Mouse (Mus musculus) kidney, embryonic 14.5 days (tissue): ENCODE measurements around the gene Spata13. TPM values are rescaled to one million over a fixed set of nuclear protein-coding genes. Genes with fewer than 3 reads are reported as not detected.

Source experiments
- ATAC-seq: fragments of 200-750 bp; cut with Nextera tagmentation; 2 replicates; pipeline ENCODE4 v1.8.0; 2017; ENCODE audit warnings: moderate number of reproducible peaks, mild to moderate bottlenecking, moderate TSS enrichment, moderate library complexity; ENCODE audit not compliant: low FRiP score, low TSS enrichment
- H3K27ac ChIP-seq: fragments of 300-500 bp; sonication (generic); 2 replicates; pipeline ENCODE4 v1.5.1; 2014; ENCODE audit warnings: low read depth, mild to moderate bottlenecking, low read length, moderate library complexity, mixed read lengths
- H3K27me3 ChIP-seq: fragments of 300-500 bp; sonication (generic); 2 replicates; pipeline ENCODE4 v1.6.1; 2014; ENCODE audit warnings: mild to moderate bottlenecking, low read length; ENCODE audit not compliant: control insufficient read depth, insufficient read depth
- H3K36me3 ChIP-seq: fragments of 300-500 bp; sonication (generic); 2 replicates; pipeline ENCODE4 v1.6.1; 2014; ENCODE audit warnings: low read length, mixed read lengths; ENCODE audit not compliant: control insufficient read depth, insufficient read depth
- H3K4me1 ChIP-seq: fragments of 300-500 bp; sonication (generic); 2 replicates; pipeline ENCODE4 v1.6.1; 2014; ENCODE audit warnings: low read length, mixed read lengths; ENCODE audit not compliant: control insufficient read depth, insufficient read depth
- H3K4me2 ChIP-seq: fragments of 300-500 bp; sonication (generic); replicated peaks from 2 replicates; pipeline ENCODE4 v1.6.1; 2014; ENCODE audit warnings: low read depth, mild to moderate bottlenecking, low read length
- H3K4me3 ChIP-seq: fragments of 300-500 bp; sonication (generic); 2 replicates; pipeline ENCODE4 v1.5.1; 2014; ENCODE audit warnings: mild to moderate bottlenecking, low read length
- H3K9ac ChIP-seq: fragments of 300-500 bp; sonication (generic); 2 replicates; pipeline ENCODE4 v1.6.1; 2014; ENCODE audit warnings: low read depth, mild to moderate bottlenecking, low read length, moderate library complexity
- H3K9me3 ChIP-seq: fragments of 300-500 bp; sonication (generic); 2 replicates; pipeline ENCODE4 v1.6.1; 2016; ENCODE audit warnings: low read length; ENCODE audit not compliant: control insufficient read depth
- WGBS: fragments of 180-500 bp; shearing (Covaris S2); extraction: QIAGEN DNeasy Blood & Tissue Kit; methylation state at CpG from one replicate; pipeline ENCODE4 v1.1.7; 2014; 5-methylcytosine and 5-hydroxymethylcytosine counted together
- polyA plus RNA-seq: library from polyadenylated mRNA; unstranded; fragments of >200 nt; fragmentation: Nextera tagmentation; extraction: Ambion mirVana; gene quantifications from 2 replicates; pipeline ENCODE4 v1.2.1, GENCODE M21; 2014

The Spata13 gene
- polyA plus RNA-seq, 1 experiment from 2014 or later = 65.7 TPM

- ATAC-seq = no peak
- WGBS = 81% methylated on average over 4 of the region's 4 CpGs
- H3K9ac ChIP-seq = no peak overlapping the region
- no peak overlapping the region for H3K27ac ChIP-seq
- no peaks in the 10 kb centered on the region for H3K9me3 ChIP-seq
- no peak overlapping the region for H3K4me2 ChIP-seq
- no peaks in the 10 kb centered on the region for H3K27me3 ChIP-seq
- no peak overlapping the region for H3K4me3 ChIP-seq
- H3K4me1 ChIP-seq = no peaks in the 10 kb centered on the region
- H3K36me3 ChIP-seq = peaks cover 29% of the 10 kb centered on the region; the same call in 1 of the 2 replicates
These were observed 163.0 kb downstream of the Spata13 start for GRCm38 (mm10) chr14:60796600-60797322.

- 91% methylated on average over 5 of the region's 5 CpGs for WGBS
- H3K4me2 ChIP-seq = no peak overlapping the region
- no peak overlapping the region for H3K4me3 ChIP-seq
- peaks cover 32% of the 10 kb centered on the region for H3K36me3 ChIP-seq
- no peak overlapping the region for H3K27ac ChIP-seq
- H3K9me3 ChIP-seq = no peaks in the 10 kb centered on the region
- H3K9ac ChIP-seq = no peak overlapping the region
- no peak for ATAC-seq
- H3K27me3 ChIP-seq = no peaks in the 10 kb centered on the region
- H3K4me1 ChIP-seq = no peaks in the 10 kb centered on the region
These were observed 163.8 kb downstream of the Spata13 start for GRCm38 (mm10) chr14:60797596-60797995.

- H3K36me3 ChIP-seq = peaks cover 36% of the 10 kb centered on the region
- no peak for ATAC-seq
These were observed 164.9 kb downstream of the Spata13 start for GRCm38 (mm10) chr14:60798721-60799120.

GRCm38 (mm10) chr14:60799762-60800728, 166.2 kb downstream of the Spata13 start:
- Histone ChIP-seq H3K27me3 (no peaks in the 10 kb centered on the region), H3K27ac (no peak overlapping the region), H3K9ac (no peak overlapping the region), H3K4me1 (no peaks in the 10 kb centered on the region), H3K4me3 (no peak overlapping the region), H3K9me3 (no peaks in the 10 kb centered on the region), H3K36me3 (peaks cover 38% of the 10 kb centered on the region), H3K4me2 (no peak overlapping the region)
- no peak for ATAC-seq
- 52% methylated on average over 9 of the region's 9 CpGs for WGBS

More at GRCm38 (mm10) chr14:60798721-60799120, 164.9 kb downstream of the Spata13 start:
- WGBS = 93% methylated on average over 4 of the region's 4 CpGs
- Histone ChIP-seq H3K4me2 (no peak overlapping the region), H3K27ac (no peak overlapping the region), H3K27me3 (no peaks in the 10 kb centered on the region), H3K9ac (no peak overlapping the region), H3K4me3 (no peak overlapping the region), H3K9me3 (no peaks in the 10 kb centered on the region), H3K4me1 (no peaks in the 10 kb centered on the region)

- no peak overlapping the region for H3K9ac ChIP-seq
- ATAC-seq = no peak
- WGBS = 96% methylated on average over 13 of the region's 13 CpGs
These were observed 168.2 kb downstream of the Spata13 start for GRCm38 (mm10) chr14:60802026-60802425.

GRCm38 (mm10) chr14:60804978-60805377, 171.2 kb downstream of the Spata13 start:
- Histone ChIP-seq H3K9me3 (no peaks in the 10 kb centered on the region), H3K4me3 (no peak overlapping the region), H3K9ac (no peak overlapping the region), H3K27me3 (no peaks in the 10 kb centered on the region), H3K4me1 (no peaks in the 10 kb centered on the region), H3K36me3 (peaks cover 15% of the 10 kb centered on the region), H3K27ac (no peak overlapping the region), H3K4me2 (no peak overlapping the region)
- no peak for ATAC-seq
- 96% methylated on average over 9 of the region's 9 CpGs for WGBS

More at GRCm38 (mm10) chr14:60802026-60802425, 168.2 kb downstream of the Spata13 start:
- Histone ChIP-seq H3K36me3 (peaks cover 29% of the 10 kb centered on the region), H3K27me3 (no peaks in the 10 kb centered on the region), H3K4me2 (no peak overlapping the region), H3K4me3 (no peak overlapping the region), H3K27ac (no peak overlapping the region), H3K4me1 (no peaks in the 10 kb centered on the region), H3K9me3 (no peaks in the 10 kb centered on the region)

GRCm38 (mm10) chr14:60805871-60806270, 172.1 kb downstream of the Spata13 start:
- Histone ChIP-seq H3K4me3 (no peak overlapping the region), H3K27ac (no peak overlapping the region), H3K9me3 (no peaks in the 10 kb centered on the region), H3K4me1 (no peaks in the 10 kb centered on the region), H3K4me2 (no peak overlapping the region), H3K9ac (no peak overlapping the region), H3K36me3 (peaks cover 13% of the 10 kb centered on the region), H3K27me3 (no peaks in the 10 kb centered on the region)
- WGBS = 87% methylated on average over 1 of the region's 1 CpGs
- ATAC-seq = no peak

GRCm38 (mm10) chr14:60806891-60807344, 173.1 kb downstream of the Spata13 start:
- H3K4me3 ChIP-seq = no peak overlapping the region
- no peaks in the 10 kb centered on the region for H3K27me3 ChIP-seq
- ATAC-seq = no peak
- H3K27ac ChIP-seq = no peak overlapping the region
- H3K9ac ChIP-seq = no peak overlapping the region
- no peaks in the 10 kb centered on the region for H3K9me3 ChIP-seq
- WGBS = 28% methylated on average over 11 of the region's 11 CpGs
- peaks cover 16% of the 10 kb centered on the region for H3K36me3 ChIP-seq
- no peak overlapping the region for H3K4me2 ChIP-seq
- no peaks in the 10 kb centered on the region for H3K4me1 ChIP-seq
